Mouse (Mus musculus) bone marrow, adult 2 months (tissue): Measurements from ENCODE around the gene Rcan2.

Experiments
- CTCF ChIP-seq: fragments of 200-500 bp; IDR thresholded peaks from 2 replicates; pipeline ENCODE4 v1.5.1; 2011; ENCODE audit warnings: low read length, control low read depth; ENCODE audit not compliant: control insufficient read depth, insufficient read depth
- POLR2A ChIP-seq: fragments of 200-500 bp; IDR thresholded peaks from 2 replicates; pipeline ENCODE4 v1.6.1; 2011; ENCODE audit warnings: low read depth, mild to moderate bottlenecking, control low read depth, low read length, borderline replicate concordance; ENCODE audit not compliant: control insufficient read depth

DNA sequence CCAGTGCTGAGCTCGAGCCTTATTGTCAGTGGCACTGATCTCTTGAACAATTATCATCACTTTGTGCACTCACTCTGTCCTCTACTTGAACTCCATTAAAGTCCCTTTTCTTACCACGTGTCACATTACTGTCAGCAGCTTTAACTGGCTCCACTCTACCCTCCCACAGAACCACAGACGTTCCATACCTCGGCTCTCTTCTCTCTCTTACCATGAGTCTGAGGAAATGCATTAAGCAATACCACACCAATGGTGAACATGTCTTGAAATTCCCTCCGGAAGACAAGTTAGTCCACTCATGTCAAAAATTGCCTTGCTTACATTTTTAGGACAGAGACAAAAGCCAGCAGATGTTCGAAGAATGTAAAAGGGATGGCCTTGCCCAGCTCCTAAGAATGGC is 267.7 kb downstream of the Rcan2 start:
- no peak for TF ChIP-seq POLR2A
- TF ChIP-seq CTCF: no peak
